Mouse (Mus musculus) fibroblast of lung, adult 2 months (primary cell): ENCODE results near the gene Rsbn1.

Source experiments
- DNase-seq: peaks from one replicate; pipeline ENCODE4 v3.0.0-alpha.2; 2011; ENCODE audit warnings: low read depth

Rsbn1 gene

DNA sequence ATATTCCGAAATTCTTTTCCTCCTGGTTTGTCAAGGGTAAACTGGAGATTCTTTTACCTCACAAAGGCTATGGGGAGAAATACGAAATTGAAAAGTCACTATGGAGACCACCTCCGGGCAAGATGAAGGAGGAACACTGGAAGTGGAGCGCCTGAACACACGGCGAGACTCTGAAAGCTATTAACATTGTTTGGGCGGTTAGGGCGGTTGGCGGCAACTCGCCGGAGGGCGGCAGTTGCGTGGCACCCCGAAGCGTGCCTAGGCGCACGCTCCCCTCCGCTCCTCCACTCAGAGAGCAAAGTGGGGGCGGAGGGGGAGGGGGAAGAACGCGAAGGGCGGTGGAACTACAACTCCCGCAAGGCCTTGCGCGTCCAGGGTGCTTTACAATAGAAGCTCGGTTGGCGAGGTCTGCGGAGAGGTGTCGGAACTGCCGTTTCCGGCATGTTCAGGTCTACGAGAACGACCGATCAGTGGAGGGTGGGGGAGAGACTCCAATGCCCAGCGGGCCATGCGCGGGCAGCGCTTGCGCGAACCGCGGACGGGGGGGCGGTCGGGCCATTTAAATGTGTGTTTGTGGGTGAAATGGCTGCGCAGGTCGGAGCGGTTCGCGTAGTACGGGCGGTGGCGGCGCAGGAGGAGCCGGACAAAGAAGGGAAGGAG lies at the start of gene Rsbn1:
Gene Rsbn1 (plus strand): TSS at position 111 of the 660 bp plus-strand sequence.
- peak; percentile 95 for DNase-seq

DNA sequence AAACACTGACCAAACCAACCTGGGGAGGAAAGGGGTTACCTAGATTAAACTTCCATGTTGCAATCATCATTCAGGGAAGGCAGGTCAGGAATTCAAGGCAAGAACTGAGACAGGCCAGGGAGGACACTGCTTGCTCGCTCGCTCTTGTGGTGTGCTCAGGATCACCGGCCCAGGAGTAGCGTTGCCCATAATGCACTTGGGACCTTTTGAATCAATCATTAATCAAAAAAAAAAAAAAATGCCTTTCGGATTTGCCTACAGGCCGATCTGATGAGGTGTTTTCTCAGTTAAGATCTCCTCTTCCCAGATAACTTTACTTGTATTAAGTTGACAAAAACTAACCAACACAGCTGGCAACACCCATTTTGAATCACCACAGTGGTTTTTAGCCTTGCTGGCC lies 49.7 kb upstream of the Rsbn1 start:
- no peak for DNase-seq

DNA sequence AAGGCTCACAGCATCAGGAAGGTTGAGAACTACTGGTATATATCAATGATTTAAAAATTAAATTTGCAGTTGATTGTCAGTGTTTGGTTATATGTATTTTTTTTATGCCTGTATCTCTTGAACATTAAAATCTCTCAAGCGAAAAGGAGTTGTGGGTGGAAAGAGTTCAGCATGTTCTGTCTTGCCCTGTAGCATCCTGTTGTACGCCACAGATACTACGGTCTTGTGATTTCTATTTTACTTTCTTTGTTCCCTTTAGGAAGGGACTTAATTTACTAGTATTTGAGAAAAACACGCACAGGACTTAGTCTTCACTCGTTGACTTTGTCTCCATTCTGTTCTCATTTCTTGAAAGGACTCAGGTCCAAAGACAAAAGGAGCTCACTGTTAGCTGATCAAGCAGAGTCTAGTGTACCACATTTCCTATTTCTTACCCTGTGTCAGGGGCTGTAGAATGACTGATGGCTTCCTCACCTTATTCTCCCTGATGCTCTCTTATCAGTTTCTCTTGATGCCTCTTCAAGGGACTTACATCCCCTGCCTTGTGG lies 46.4 kb upstream of the Rsbn1 start:
- no peak for DNase-seq

DNA sequence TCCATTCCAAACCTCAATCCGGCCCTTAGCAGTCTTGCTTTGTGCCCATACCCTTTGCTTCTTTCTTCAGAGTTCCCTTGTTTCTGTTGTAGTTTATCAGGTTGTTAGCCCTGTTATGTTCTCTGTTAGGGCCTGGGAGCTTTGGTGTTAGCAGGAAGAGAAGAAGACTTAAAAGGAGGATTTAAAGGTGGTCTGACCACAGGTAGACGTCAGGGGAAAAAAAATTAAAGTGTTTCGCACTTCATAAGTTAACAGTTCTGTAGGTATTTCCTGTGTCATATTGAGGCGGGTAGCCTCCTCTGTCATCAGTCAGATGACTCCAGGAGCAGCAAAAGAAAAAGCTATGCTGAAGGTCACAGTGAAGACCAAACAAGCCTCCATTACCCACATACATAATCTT lies 45.9 kb upstream of the Rsbn1 start:
- no peak for DNase-seq

DNA sequence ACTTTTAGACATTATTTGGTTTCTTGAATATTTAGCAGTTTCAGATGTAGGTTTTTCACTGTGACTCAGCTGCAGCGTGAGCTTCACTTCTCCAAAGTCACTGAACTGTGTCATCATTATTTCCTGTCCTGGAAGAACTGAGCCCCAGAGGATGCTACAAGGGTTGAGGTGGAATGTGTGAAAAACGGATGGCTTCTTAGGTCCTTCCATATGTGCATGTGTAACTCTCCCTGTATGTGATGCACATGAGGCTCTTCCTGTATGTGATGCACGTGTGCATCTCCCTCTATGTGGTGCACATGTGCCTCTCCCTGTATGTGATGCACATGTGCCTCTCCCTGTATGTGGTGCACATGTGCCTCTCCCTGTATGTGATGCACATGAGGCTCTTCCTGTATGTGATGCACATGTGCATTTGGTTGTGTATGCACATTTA lies 41.2 kb upstream of the Rsbn1 start:
- DNase-seq, result no peak

DNA sequence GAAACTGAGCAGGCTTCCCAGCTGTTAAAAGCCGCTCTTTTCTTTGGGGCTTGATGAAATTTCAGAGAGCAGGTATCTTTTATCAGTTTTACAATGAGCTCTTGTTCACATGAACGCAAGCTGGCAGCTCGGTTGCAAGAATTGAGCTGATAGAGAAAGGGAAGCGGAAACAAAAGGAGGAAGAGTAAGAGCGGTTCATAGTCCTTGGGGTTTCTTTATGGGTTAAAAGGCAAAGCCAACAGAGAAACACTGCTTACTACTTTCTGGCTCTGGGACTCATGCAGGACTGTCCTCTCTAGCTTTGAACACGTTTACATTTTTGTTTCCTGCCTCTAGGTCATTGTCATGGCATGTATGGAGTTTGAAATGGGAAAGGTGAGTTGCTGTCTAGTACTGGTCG lies 39.6 kb upstream of the Rsbn1 start:
- DNase-seq, result no peak

DNA sequence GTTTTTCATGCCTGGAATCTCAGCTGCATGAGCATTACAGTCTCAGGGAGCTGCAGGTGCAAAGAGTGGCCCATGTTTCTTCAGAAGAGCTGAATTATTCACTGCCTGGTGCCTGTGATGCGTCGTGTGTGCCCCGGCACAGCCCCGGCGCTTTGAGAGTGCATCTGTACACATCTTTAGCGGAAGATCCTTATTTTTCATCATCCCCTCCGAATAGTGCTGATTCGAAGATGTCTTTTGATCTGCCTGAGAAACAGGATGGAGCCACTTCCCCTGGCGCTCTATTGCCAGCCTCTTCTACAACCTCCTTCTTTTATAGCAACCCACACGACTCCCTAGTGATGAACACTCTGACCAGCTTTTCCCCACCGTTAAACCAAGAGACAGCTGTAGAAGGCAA lies 28.0 kb upstream of the Rsbn1 start:
- DNase-seq, result no peak

DNA sequence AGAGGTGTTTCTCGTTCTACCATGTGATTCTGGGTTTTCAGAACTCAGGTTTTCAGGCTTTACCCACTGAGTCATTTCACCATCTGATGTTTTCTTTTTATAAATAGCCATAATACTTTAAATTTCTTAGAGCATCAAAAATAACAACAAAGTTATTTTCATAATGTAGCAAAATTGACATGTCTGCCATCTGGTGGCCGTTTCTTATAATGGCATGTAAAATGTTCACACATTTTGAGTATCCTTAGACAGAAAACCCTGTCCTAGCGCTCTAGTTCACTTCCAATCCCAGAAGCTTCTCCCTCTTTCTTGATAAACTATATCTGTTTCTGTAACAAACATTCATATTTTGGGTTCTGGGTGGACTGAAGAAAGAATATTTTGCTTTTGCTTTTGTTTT lies 26.3 kb upstream of the Rsbn1 start:
- peak; percentile 22 for DNase-seq

DNA sequence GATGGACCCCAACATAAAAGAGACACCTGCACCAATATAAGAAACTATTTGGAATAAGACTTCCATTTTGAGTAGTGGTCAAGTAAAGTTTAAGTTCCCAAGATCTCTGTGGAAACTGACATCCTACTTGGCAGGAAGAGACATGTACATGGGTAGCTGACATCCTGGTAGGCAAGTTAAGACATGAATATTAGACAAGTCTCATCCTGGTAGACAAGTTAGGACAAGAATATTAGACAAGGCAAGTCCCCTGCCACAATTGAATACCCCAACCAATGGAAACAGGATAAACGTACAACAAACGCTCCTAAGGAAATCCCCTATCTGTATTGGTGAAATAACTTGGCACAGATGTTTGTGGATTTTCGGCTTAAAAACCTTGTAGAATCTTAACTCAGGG lies 20.5 kb upstream of the Rsbn1 start:
- no peak for DNase-seq

DNA sequence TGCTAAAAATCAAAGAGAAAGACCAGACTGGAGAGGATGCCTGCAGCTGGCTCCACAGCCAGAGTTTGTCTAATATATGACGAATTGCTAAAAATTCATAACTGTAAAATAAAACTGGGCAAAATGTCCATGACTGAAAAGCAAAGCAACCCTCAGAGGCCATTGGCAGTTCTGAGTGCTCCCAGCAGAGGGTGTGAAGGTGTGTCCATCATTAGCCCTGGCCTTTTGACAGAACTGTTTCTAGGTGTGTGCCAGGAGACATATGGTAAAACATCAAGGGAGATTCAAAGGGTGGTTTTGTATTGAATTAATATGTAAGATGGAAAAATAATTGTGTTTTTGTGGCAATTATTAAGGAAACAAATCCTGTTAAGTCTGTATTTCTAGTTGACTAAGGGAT lies 9.2 kb upstream of the Rsbn1 start:
- no peak for DNase-seq

DNA sequence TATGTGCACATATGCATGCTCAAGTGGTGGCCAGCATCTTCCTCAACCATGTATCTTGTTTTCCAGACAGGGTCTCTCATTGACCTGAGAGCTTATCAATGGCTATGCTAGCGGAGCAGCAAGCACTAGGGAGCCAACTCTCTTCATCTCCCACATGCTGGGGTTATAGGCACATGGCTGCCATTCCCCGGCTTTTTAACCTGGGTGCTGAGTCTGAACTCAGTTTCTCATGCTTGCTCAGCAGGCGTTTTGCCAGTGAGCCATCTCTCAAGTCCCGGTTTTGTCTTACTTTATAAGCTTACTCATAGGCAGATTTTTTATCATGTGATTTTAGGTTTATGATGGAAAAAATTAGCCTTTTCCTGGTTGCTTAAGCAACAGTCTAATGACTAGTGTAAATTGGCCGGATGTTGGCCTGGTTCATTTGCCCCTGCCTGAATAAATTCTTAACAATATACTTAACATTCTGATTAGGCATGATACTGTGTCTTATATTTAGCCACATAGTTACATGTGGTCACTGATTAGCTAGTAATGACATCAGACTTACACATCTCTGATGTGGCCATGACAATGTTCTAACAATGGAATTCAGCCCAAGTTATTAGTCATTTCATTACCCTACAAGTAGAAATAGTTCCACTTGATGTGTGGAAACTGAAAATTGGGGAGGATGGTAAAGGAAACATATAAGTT lies 6.4 kb upstream of the Rsbn1 start:
- no peak for DNase-seq

DNA sequence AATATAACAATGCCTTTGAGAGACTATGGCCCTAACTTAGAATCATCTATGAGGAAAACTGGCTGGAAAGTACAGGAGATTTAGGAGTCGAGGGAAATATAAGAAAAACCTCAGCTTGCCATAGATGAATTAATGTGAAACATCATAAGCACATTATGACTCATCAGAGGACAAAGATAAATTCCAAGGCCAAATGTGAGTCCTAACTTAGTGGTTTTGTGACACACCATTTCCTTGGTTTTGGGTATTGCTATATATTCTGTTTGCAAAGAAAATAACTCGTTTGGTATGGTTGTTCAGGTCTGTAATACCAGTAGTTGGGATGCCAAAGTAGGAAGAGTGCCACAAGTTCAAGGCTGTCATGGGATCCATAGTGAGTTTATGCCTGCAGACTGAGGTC lies 5.1 kb upstream of the Rsbn1 start:
- DNase-seq, result no peak

DNA sequence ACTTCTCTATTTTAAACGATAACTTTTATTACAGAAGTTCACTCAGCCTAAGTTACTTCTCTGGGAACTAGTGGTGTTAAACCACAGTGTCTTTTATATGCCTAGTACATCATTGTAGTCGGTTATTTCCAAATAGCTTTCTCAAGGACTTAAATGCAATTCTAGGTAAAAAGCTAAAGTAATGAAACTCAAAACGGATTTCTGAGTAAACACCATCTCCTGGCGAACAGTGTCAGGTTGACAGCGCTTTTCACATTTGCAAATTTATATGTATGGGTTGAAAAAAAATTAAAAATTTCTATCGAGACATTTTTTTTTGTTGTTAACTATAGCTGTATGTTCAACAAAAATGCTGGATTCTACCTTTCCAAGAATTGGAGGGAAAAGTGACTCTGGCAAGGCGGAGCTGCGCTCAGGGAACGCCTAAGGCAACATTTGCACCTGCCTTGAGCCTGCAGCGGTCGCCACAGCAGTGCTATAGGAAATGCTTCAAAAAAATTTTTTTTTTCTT lies 414 bp upstream of the Rsbn1 start:
- no peak for DNase-seq

DNA sequence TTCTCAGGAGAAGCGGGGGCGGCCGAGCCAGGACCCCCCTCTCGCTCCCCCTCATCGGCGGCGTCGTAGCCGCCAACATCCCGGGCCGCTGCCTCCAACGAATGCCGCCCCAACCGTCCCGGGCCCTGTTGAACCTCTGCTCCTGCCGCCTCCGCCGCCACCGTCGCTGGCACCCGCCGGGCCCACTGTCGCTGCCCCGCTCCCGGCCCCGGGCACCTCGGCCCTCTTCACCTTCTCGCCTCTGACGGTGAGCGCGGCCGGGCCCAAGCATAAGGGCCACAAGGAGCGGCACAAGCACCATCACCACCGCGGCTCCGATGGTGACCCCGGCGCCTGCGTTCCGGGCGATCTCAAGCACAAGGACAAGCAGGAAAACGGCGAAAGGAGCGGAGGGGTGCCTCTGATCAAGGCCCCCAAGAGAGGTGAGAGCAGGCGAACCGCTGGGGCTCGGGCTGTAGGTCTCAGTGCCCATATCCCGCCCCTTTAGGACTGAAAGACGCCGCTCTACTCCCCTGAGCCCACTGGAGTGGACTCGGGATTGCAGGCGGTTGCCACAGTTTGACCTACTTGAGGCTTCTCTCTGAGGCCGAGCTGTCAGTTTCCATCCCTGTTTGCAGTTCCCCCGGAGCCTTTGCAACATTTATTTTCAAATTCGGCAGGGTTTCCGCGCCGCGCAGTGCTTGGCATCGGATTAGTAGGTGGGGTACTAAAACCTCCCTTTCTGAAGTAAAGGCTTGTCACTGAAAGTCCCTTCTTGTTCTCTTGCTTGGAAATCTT lies 1.0 kb downstream of the Rsbn1 start:
- no peak for DNase-seq

DNA sequence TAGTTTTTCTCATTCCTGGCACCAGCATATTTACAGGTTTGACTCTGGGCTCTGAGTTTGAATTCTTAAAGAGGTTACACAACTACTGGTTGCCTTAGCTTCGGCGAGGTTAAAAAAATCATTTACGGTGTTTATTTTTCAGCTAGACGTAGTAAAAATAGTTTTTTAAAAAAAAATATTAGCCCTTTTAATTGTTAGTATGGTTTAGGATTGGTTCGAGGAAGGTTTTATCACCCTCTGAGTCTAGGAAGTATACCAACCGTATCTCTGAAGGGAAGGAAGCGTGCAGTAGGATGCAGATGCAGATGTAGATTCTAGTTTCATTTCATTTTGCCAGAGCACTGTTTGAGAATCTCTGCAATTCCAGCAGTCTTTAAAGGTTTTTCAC lies 1.6 kb downstream of the Rsbn1 start:
- no peak for DNase-seq

DNA sequence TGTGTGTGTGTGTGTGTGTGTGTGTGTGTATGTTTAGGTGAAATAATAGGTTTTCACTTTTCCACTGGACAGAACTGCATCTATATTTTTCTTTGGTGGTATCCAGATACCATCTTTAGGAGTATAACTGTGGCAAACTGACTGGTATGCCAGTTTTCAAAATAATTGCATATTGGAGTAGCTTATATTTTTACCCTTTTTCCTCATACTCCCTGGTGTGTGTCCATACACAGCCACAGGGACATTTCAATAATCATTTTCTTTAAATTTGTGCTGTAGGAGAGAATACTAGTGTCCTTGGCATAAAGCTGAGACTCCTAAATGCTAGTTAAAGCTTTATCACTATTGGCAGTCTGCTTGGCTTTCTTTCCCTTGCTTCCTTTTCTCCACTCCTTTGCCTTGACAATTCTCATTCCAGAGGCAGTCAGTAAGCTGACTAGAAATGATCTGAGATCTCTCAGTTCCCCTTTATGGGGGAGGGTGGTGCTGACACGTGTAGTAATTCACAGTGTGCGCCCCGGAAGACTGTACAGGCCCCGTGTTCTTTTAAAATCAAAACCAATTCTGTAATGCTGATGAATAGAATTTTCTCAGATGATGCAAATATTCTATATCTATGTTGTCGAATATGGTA lies 2.4 kb downstream of the Rsbn1 start:
- no peak for DNase-seq

DNA sequence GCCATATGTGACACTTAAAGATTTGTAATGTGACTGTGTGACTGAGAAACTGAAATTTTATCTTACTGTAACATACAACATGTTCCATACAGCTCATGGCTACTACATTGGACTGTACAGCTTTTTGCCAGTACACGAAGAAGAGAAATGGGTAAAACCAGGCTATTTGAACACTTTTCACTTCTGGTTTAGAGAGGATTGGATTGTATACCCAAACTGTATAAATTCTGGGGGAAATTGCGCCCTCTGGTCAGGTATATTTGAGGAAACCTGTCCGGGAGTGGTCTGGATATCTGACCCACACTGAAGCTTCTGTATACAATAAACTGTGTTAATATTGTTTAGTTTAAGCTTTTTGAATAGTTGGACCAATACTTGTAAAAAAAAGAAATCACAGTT lies 2.9 kb downstream of the Rsbn1 start:
- no peak for DNase-seq

DNA sequence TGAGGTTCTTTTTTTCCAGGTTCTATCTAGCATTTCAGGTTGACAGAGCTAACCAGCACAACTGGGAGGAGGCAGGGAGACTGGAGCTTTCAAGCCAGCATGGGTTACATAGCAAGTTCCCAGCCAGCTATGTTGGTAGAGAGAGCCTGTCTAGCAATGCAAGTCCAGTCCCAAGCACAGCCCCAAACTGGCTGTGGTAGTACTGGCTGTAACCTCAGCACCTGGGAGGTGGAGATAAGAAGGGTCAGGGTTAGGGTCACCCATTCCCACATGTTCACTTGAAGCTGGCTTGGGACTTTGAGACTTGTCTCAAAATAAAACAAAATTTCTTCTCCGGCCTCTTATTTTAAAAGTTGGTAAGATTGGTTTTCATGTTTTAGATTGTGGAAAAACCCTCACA lies 6.2 kb downstream of the Rsbn1 start:
- no peak for DNase-seq

DNA sequence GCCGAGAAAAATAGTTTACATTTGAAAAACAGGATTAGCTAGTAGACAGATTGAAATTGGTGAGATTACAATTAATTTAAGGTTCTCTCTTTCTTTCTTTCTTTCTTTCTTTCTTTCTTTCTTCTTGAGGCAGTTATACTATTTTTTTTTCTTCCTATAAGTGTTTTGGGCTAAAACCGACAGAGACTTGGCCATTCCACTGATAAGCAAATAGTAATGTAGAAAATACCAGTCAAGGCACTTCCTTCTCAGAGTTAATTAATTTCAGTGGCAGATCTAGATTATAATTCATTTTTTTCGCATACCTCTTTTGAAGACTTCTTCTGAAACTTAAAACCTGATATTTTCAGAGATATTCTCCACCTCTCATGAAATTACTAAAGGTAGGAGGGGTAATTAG lies 11.4 kb downstream of the Rsbn1 start:
- no peak for DNase-seq

DNA sequence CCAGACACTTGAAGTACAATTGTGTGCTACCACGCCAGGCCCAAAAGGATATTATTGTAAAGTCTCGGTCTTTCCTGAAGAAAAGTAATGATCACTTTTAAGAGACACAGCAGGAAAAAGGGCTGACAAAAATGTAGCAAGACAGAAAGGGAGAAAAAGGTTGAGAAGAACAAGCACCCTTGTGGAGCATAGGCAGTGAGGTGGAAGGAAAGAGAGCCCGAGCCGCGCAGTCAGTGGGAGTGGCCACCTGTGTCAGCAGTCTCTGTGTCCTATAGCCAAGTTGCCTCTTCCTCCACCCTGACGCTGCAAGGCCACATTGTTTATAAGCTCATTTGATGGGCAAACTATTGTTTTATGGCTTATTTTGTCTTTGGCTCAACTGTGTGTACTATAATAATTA lies 13.6 kb downstream of the Rsbn1 start:
- DNase-seq, result no peak

DNA sequence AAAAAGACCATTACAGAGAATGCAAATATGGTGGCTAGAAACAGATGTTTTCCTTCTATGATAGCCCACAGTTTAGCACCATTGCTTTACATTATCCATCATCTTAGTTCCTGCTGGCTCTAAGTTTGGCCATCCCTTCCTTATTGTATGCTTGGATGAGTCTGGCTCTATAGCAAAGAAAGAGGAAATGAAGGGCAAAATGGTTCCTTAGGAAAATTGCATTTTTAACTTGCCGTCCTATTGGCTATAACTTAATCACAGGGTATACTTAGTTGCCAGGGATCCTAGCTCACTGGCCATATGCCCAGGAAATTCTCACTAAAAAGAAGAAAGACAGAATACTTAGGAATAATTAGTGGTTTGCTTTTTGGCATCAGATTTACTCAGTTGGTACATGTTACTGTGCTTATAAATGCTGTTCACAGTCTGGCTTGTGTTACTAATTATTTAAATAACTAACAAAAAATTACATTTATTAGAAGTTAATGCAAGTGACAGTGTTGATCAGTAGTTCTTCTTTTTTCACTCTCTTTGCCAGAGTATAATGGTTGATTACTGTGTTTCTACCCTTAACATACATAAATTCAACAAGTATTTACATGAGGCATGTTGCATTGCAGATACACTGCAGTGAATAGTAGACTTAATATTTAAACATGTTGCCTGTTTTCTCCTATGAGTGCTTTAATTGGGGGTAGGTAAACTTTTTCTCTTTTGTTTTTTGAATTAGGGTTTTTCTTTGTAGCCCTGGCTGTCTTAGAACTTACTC lies 31.1 kb downstream of the Rsbn1 start:
- DNase-seq, result peak; percentile 30

DNA sequence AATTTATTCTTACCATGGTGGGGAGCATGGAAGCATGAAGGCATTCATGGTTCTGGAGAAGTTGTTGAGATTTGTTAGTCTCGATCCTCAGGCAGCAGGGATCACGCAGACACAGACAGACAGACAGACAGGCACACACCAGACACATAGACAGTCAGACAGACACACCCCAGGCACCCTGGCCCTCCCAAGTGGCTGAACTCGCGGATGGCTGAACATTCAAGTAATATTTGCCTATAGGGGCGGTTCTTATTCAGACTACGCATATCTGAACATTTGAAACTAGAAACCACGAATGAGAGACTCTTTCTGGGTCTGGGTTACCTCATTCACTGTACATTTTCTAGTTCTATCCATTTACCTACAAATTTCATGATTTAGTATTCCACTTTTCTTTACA lies 34.7 kb downstream of the Rsbn1 start:
- DNase-seq, result no peak
